Mouse (Mus musculus) heart, adult 2 months (tissue): ENCODE data around the gene Fgfr2. TPM values are rescaled to one million over a fixed set of nuclear protein-coding genes. Genes with fewer than 3 reads are reported as not detected.

Experiments used
- DNase-seq, 2 experiments: peaks; one replicate each; pipeline ENCODE4 v3.0.0; 2021
- H3K27ac ChIP-seq: fragments of 200-600 bp; 2 replicates; pipeline ENCODE4 v1.8.1; 2022
- H3K27me3 ChIP-seq: fragments of 200-500 bp; 2 replicates; pipeline ENCODE4 v1.6.1; 2012; ENCODE audit warnings: mild to moderate bottlenecking, low read length, inconsistent platforms, mixed read lengths; ENCODE audit not compliant: control insufficient read depth, insufficient read depth
- H3K36me3 ChIP-seq: fragments of 200-500 bp; 2 replicates; pipeline ENCODE4 v1.6.1; 2012; ENCODE audit warnings: low read length, inconsistent platforms; ENCODE audit not compliant: control insufficient read depth, insufficient read depth
- H3K4me1 ChIP-seq: fragments of 200-500 bp; 2 replicates; pipeline ENCODE4 v1.6.1; 2011; ENCODE audit warnings: low read length; ENCODE audit not compliant: control insufficient read depth, insufficient read depth
- H3K4me3 ChIP-seq: fragments of 200-600 bp; 2 replicates; pipeline ENCODE4 v1.8.1; 2022
- H3K79me2 ChIP-seq: fragments of 200-500 bp; replicated peaks from 2 replicates; pipeline ENCODE4 v1.6.1; 2012; ENCODE audit warnings: mild to moderate bottlenecking, inconsistent platforms, low read length, moderate library complexity, mixed read lengths; ENCODE audit not compliant: control insufficient read depth, insufficient read depth
- H3K9ac ChIP-seq: fragments of 200-500 bp; 2 replicates; pipeline ENCODE4 v1.6.1; 2012; ENCODE audit warnings: low read depth, mild to moderate bottlenecking, control low read depth, inconsistent platforms, low read length, mixed read lengths
- CTCF ChIP-seq: fragments of 200-600 bp; IDR thresholded peaks from 2 replicates; pipeline ENCODE4 v1.8.1; 2022; ENCODE audit warnings: antibody characterized with exemption, mild to moderate bottlenecking, moderate library complexity
- EP300 ChIP-seq: fragments of 200-500 bp; IDR thresholded peaks from 2 replicates; pipeline ENCODE4 v1.6.1; 2011; ENCODE audit warnings: low read depth, low read length, control low read depth; ENCODE audit not compliant: insufficient read depth
- POLR2A ChIP-seq: fragments of 200-500 bp; IDR thresholded peaks from 2 replicates; pipeline ENCODE4 v1.6.1; 2011; ENCODE audit warnings: mild to moderate bottlenecking, low read depth, low read length, control low read depth; ENCODE audit not compliant: insufficient read depth
- WGBS: fragments of 180-500 bp; shearing (Covaris S2); methylation state at CpG from one replicate; pipeline ENCODE4 v1.1.7; 2018; 5-methylcytosine and 5-hydroxymethylcytosine counted together
- intact Hi-C: fragments of 180-260 bp; cut with DNase I; formaldehyde crosslinking; loops from one replicate; pipeline ENCODE4 v1.15.1; 2025
- polyA plus RNA-seq: library from polyadenylated mRNA; depleted of rRNA; stranded (reverse); fragments of >200 nt; gene quantifications from 2 replicates; pipeline ENCODE4 v1.2.3, GENCODE M21; 2012
- total RNA-seq, 2 experiments: library from RNA; stranded (reverse); gene quantifications; 2 replicates each; pipeline ENCODE4 v1.2.3; 2021

Gene Fgfr2
- total and polyA plus RNA-seq, 3 experiments = 1.1 to 2.0 (median 1.3) TPM

GRCm38 (mm10) chr7:130816243-130816642, 2306.9 kb downstream of the Fgfr2 start:
- intact Hi-C loops = no loop called here
- no peak overlapping the region for H3K9ac ChIP-seq
- 72% methylated on average over 7 of the region's 7 CpGs for WGBS
- no peaks in the 10 kb centered on the region for H3K27me3 ChIP-seq
- no peaks in the 10 kb centered on the region for H3K36me3 ChIP-seq
- no peak overlapping the region for H3K4me3 ChIP-seq
- H3K4me1 ChIP-seq = no peaks in the 10 kb centered on the region
- H3K27ac ChIP-seq = no peak overlapping the region
- no peaks in the 10 kb centered on the region for H3K79me2 ChIP-seq
- TF ChIP-seq CTCF (no peak), POLR2A (no peak), EP300 (no peak)
- no peak for DNase-seq

GRCm38 (mm10) chr7:130815601-130816000, 2307.5 kb downstream of the Fgfr2 start:
- WGBS = 91% methylated on average over 10 of the region's 10 CpGs
- TF ChIP-seq CTCF = no peak
- no peak for TF ChIP-seq POLR2A
- TF ChIP-seq EP300 = no peak
- H3K9ac ChIP-seq = no peak overlapping the region
- no peak overlapping the region for H3K4me3 ChIP-seq
- no peak for DNase-seq
- no peaks in the 10 kb centered on the region for H3K36me3 ChIP-seq
- H3K27ac ChIP-seq = no peak overlapping the region
- H3K79me2 ChIP-seq = no peaks in the 10 kb centered on the region
- intact Hi-C loops = no loop called here
- no peaks in the 10 kb centered on the region for H3K4me1 ChIP-seq
- no peaks in the 10 kb centered on the region for H3K27me3 ChIP-seq

- Histone ChIP-seq H3K9ac (no peak overlapping the region), H3K27me3 (no peaks in the 10 kb centered on the region), H3K4me1 (no peaks in the 10 kb centered on the region), H3K36me3 (no peaks in the 10 kb centered on the region), H3K27ac (no peak overlapping the region), H3K4me3 (no peak overlapping the region), H3K79me2 (no peaks in the 10 kb centered on the region)
- TF ChIP-seq POLR2A (no peak), EP300 (no peak), CTCF (no peak)
- intact Hi-C loops = no loop called here
- WGBS = 39% methylated on average over 16 of the region's 16 CpGs
- no peak for DNase-seq
Observed at GRCm38 (mm10) chr7:130812407-130812806, 2310.7 kb downstream of the Fgfr2 start.

GRCm38 (mm10) chr7:130810238-130810637, 2312.9 kb downstream of the Fgfr2 start:
- TF ChIP-seq EP300 (no peak), POLR2A (no peak), CTCF (no peak)
- no peaks in the 10 kb centered on the region for H3K4me1 ChIP-seq
- no peak overlapping the region for H3K9ac ChIP-seq
- H3K36me3 ChIP-seq = no peaks in the 10 kb centered on the region
- H3K27me3 ChIP-seq = no peaks in the 10 kb centered on the region
- DNase-seq = no peak
- no peak overlapping the region for H3K27ac ChIP-seq
- no peak overlapping the region for H3K4me3 ChIP-seq
- H3K79me2 ChIP-seq = no peaks in the 10 kb centered on the region
- WGBS = 82% methylated on average over 4 of the region's 4 CpGs
- intact Hi-C loops = no loop called here

GRCm38 (mm10) chr7:130808694-130809093, 2314.5 kb downstream of the Fgfr2 start:
- DNase-seq = no peak
- Histone ChIP-seq H3K36me3 (no peaks in the 10 kb centered on the region), H3K9ac (no peak overlapping the region), H3K79me2 (no peaks in the 10 kb centered on the region), H3K27ac (no peak overlapping the region), H3K27me3 (no peaks in the 10 kb centered on the region), H3K4me1 (no peaks in the 10 kb centered on the region), H3K4me3 (no peak overlapping the region)
- intact Hi-C loops = no loop called here
- 32% methylated on average over 6 of the region's 6 CpGs for WGBS
- TF ChIP-seq EP300 = no peak
- no peak for TF ChIP-seq CTCF

- H3K27ac ChIP-seq = no peak overlapping the region
- TF ChIP-seq CTCF = no peak
- TF ChIP-seq EP300 = no peak
- TF ChIP-seq POLR2A = no peak
- 34% methylated on average over 8 of the region's 8 CpGs for WGBS
Observed at GRCm38 (mm10) chr7:130807749-130808148, 2315.4 kb downstream of the Fgfr2 start.

GRCm38 (mm10) chr7:130804991-130805390, 2318.2 kb downstream of the Fgfr2 start:
- no peaks in the 10 kb centered on the region for H3K27me3 ChIP-seq
- H3K9ac ChIP-seq = no peak overlapping the region
- no peak overlapping the region for H3K27ac ChIP-seq
- H3K36me3 ChIP-seq = no peaks in the 10 kb centered on the region
- TF ChIP-seq EP300 = no peak
- no peak for TF ChIP-seq CTCF
- TF ChIP-seq POLR2A = no peak
- WGBS = 67% methylated on average over 5 of the region's 5 CpGs
- no peaks in the 10 kb centered on the region for H3K4me1 ChIP-seq
- DNase-seq = peak in 1 of 2 experiments; percentile 25
- intact Hi-C loops = no loop called here
- no peaks in the 10 kb centered on the region for H3K79me2 ChIP-seq
- H3K4me3 ChIP-seq = no peak overlapping the region

More at GRCm38 (mm10) chr7:130807749-130808148, 2315.4 kb downstream of the Fgfr2 start:
- H3K27me3 ChIP-seq = no peaks in the 10 kb centered on the region
- no peaks in the 10 kb centered on the region for H3K36me3 ChIP-seq
- H3K79me2 ChIP-seq = no peaks in the 10 kb centered on the region
- intact Hi-C loops = no loop called here
- H3K9ac ChIP-seq = no peak overlapping the region
- peak; percentile 40 to 56 for DNase-seq
- H3K4me1 ChIP-seq = no peaks in the 10 kb centered on the region
- H3K4me3 ChIP-seq = no peak overlapping the region
